Mouse (Mus musculus): Measurements from ENCODE around the gene Nudcd3. TPM values are rescaled to one million over a fixed set of nuclear protein-coding genes. Genes with fewer than 3 reads are reported as not detected.
A peak's percentile ranks its signal among the peaks of the same experiment; 100 is the strongest.
"Not testable (repeated sequence)": the region's sequence is repeated elsewhere in the genome, so short reads cannot be mapped to it uniquely, and the experiment has no call there.

Nudcd3 gene
- total RNA-seq, 2 experiments from 2014 or later = 108 to 114 TPM

DNA sequence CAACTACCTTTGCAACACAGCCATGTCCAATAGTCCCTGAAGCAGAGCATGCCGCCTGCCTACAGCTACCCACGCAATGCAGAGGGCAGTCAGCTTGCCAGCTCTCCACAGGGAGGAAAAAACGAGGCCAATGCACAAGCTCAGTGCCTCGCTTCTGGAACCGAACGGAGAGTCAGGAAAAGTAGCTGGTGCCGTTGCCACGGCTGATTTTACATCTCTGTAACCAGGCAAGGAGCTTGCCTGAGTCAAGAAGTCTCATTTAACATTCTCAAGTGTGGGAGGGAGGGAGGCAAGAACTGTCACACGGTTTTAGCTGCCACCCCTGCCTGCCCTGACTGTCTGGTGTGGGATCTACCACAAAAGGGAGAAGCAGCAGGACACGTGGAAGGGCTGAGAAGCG lies 79.6 kb downstream of the Nudcd3 start:
- peak; percentile 61 to 65 for DNase-seq

DNA sequence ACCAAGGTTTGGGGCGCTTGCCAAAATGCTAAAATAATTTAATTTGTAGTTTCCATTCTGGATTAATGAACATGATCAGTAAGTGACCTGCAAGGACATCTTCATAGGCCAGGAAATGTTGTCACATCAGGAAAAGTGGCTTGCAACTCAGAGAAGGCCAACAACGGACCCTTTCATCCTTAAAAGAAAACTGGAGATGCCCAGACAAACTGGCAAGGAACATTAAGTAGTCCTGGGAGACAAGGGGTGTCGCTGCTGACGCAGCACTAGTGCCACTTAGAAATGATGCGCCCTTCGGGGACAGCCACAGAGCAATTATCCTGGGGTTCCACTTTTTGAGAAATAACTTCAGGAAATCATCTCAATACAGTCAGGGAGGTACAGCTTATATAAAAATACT lies 80.2 kb downstream of the Nudcd3 start:
- no peak for DNase-seq

DNA sequence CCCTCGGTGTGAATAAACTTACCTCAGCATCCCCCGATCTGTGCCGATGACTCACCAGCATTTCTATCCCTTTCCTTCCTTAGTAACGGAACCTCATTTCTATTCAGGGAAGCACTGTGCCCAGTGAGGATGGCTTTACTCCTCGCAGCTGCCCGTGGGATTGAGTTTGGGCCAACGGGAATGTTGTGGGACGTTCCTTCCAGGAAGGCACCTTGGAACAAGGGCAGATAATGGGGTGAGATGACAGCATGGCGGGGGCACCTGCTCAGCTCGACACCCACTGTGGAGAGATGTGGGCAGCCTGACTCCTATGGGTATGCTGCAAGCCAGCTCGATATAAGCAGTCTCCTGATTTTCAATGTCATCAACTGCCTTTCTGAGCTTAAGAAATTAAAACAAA lies 80.9 kb downstream of the Nudcd3 start:
- peak in 1 of 2 experiments; percentile 32 for DNase-seq

DNA sequence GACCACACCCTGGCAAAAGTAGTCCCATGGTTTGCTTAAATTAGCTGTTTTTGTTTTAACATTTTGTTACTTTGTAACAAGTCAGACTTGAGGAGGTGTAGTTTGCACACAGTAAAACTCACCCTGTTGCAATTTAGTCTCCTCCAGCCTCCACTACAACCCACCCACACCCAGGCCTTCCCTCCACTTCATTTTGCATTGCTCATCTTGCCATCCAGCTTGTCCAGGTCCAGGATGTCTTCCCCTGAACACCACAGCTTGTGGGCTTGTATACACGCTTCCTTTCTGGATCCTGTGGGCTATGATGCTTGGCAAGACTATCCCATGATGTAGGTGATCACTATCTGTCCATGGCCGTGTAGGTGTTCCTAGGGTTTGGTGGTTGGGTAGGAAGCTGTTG lies 82.3 kb downstream of the Nudcd3 start:
- DNase-seq = no peak

DNA sequence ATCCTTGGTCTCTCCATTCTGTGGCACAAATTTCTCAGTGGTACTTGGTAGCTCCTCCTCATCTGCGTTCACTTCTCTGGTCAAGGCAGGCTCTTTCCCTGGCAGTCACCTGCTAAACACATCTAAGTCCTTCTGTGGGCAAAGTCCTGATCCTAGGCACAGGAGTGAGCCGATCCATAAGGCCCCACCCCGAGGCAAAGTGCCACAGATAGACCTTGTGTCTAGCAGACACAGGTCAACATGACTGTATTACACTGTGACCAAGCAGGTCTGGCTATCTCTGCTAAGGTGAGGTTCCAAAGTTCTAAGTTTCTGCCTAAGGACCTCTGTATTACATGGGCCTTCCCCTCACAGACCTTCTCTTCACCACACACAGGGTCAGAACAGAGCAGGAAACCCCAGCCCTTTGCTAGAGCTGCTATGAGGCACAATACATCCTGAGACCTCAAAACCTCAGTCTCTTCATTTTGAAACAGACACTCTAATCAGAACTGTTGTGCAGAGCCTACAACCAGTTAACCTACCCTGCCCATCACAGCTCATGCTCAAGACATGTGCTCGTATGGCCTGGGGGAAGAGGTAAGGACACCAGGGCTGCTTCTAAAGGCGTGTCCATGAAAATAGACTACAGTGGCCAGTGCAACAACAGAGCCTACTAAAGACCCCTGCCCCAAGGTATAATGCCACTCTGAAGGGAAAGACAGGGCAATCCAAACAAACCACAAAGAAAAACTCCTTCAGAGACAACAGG lies 88.3 kb downstream of the Nudcd3 start:
- DNase-seq = no peak

DNA sequence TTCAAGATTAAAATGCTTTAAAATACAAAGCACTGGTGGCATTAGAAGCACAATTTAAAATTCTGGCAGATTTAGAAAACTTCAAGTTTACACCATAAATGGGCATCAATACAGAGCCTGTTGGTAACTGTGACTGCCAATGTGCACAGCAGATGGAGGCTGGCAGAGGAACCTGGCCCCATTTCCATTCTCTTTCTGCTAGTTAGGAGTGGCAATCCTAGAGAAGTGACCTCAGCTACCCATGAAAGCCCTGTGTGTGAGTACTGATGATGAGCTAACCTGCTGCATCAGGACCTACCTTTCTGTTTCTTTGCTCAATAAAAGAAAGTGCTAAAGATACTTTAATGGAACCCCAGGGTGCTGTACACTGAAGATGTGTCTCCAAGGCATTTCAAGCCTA lies 90.2 kb downstream of the Nudcd3 start:
- DNase-seq = peak; percentile 70 to 74

DNA sequence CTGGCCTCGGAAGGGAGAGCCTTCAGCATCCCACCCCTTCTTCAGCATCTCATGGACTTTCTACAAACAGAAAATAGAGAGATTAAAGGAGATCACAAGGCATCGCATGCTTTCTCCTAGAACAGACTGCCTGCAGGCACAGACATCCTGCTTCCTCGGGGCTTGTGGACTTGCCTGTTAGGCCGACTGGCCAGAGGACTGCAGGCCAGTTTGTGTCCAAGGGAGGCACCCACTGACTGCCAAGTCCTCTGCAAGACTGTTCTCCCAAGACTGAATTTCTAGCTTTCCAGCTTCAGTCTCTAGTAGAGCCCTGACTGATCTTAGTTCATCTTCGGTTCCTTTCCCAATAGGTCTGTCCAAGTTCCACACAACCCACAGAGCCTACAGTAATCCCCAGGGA lies 91.9 kb downstream of the Nudcd3 start:
- no peak for DNase-seq

DNA sequence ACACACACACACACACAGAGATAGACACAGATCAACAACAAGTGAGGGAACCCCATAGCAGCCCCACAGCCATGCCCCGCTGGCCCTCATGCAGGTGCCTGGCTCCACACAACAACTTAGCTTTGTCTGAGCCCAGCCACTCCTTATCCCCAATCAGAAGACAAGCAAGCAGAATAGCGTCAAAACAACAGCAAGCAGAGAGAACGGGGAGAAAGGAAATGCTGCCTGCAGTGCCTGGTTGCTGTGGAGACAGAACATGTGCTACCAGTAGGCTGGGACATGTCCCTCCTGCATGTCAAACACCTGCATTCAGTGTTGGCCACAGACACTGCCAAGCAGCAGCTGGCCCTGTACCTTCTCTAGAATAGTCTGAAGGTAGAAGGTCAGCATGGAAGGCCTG lies 92.5 kb downstream of the Nudcd3 start:
- no peak for DNase-seq

DNA sequence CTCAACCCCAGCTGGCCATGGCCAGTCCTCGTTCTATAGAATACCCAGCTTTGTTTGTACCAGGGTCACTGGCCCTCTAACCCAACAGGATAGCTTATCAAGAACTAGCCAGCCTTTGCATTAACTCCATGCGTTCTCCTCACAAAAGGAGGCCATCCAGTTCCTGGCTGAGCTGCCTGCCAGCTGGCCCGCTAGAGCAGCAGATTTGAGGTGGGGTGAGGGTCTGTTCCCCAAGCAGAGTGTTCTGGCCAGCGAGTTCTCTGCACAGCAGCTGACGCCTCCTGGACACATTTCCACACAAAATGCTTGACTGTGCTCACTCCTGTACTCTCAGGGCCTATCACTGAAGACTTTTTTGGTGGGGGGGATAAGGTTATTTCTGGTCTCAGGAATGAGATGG lies 95.5 kb downstream of the Nudcd3 start:
- DNase-seq = peak; percentile 72 to 81

DNA sequence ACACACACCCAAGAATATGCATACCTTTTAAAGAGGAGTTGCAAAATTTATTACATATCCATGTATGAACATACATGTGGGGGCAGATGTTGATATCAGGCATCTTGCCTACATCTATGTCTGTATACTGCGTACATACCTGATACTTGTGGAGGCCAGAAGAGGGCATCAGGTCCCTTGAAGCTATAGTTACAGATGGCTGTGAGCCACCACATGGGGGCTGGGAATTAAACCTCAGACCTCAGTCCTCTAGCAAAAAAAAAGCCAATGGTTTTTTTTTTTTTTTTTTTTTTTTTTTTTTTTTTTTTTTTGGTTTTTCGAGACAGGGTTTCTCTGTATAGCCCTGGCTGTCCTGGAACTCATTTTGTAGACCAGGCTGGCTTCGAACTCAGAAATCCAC lies 103.6 kb downstream of the Nudcd3 start:
- DNase-seq = not testable (repeated sequence)

DNA sequence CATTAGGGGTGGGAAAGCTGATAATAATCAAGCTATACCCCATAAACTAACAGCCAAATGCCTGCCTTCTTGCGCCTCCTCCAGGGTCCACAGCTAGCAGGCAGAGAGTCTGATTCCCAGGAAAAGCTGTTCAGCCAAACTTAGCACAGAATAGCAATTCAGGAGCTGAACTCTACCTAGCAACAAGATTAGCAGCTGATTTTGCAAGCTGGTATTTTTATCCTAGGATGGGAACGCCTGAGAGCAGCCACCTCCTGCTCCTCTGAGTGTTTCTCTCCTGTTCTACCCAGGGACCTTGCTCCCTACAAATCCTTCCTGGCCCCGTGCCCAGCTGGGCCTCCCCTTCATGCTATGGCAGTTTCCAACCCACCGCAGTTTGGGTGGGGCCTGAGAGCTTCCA lies 113.2 kb downstream of the Nudcd3 start:
- DNase-seq = peak in 1 of 2 experiments; percentile 53

DNA sequence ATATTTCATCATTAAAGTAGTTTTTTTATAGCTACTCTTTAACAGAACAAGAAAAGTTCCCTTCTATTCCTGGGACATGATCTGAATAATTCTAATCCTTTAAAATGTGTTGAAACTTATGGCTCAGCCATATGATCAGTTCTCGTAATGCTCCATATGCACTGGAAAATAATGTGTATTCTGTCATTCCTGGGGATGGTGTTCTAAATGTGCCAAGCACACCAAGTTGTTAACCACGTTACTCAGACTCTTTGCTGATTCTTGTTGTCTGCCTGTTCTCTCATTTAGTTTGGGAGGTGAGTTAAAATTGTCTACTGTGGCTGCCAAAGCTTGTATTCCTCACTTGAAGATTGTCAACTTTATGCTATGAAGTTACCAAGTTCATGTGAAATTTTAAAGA lies 121.5 kb downstream of the Nudcd3 start:
- DNase-seq = no peak

DNA sequence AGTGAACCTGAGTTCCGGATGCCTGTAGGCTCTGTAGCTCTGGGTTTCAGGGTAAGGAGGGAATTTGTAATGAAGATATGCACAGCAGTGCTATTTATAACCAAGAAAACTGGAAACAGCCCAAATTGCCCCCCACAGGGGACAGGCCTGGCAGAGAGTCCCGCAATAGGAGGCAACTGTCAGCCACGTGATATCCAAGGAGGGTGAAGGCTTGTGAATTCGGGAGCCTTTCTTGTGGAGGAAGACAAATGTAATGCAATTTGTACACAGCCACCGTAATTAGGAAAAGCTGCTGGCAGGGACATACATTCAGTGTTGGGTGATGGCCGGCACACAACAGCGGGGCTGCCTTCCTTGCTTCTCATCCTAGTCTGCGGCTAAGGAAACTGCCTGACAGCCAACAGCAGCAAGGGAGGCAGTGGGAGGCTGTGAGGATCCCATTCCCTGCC lies 124.6 kb downstream of the Nudcd3 start:
- DNase-seq = no peak

DNA sequence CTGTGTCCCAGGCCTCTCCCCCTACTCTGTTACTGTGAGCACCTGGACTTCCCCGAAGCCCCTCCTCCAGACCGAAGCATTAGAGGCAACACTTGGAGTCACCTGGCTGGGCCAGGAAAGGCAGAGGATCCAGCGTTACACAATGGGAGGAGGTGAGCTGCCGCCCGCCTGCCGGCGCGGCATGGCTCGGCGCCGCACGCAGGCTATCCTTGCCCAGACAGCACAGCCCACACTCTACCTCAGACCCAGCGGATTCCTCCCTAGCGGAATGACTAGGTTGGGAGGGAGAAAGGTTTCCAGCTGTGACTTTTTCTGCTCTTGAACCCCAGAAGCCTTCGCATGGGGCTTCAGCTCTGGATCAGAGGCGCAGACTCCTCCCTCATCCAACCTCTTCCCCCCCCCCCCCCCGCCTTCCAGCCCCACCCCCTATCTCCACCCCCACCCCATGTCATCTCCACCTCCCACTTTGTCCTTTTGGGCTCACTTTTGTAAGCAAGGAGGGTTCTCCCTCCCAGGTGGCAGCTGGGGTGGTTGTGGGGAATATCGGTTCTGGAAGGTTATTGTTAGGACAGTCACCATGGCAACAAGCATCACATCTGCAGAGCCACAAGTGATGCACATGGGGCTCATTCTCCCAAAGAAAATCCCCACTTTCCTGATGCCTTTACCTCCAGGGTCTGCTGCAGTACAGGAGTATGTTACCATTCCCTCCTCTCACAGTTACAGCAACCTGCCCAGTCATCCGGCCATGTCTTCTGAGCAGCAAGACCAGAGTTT lies 131.8 kb downstream of the Nudcd3 start:
- DNase-seq = no peak

DNA sequence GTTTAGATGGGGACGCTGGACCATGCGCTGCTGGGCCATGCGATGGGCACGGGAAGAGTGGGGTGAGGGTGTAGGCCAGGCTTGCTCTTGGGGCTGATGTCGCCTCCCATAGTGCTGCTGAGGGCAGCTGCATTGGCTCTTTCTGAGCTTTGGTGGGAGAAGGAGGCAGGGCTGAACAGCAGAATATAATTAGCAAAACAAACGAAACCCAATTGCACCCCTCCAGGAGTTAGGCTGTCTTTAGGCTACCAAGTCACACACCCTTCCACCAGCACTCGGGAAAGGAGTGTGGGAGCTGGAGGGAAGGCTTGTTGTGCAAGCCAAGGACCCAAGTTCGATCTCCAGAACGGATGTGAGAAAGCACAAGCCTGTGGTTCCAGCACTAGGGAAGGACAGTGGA lies 133.1 kb downstream of the Nudcd3 start:
- DNase-seq = no peak

DNA sequence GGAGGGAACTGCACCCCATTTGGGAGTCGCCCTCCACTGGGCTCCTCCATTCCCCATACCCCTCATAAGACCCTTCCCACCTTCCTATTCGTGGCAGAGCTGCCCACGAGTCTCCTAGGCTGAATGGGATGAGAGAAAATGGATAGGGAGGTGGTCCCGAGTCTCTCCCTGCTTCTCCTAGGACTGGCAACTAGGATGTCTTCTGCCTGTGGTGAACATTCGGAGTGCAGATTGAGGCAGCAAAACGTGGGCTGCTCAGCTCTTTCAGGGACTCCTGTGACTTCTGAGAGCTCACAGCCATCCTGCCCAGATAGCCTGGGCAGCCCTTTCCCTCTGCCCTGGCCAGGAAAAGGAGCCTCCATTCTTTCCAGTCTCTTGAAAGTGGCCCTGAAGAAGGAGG lies 134.0 kb downstream of the Nudcd3 start, which contains the start of gene Camk2b:
Gene Camk2b, minus strand, starts transcription at position 187 of the 400 bp plus-strand sequence.
- no peak for DNase-seq

DNA sequence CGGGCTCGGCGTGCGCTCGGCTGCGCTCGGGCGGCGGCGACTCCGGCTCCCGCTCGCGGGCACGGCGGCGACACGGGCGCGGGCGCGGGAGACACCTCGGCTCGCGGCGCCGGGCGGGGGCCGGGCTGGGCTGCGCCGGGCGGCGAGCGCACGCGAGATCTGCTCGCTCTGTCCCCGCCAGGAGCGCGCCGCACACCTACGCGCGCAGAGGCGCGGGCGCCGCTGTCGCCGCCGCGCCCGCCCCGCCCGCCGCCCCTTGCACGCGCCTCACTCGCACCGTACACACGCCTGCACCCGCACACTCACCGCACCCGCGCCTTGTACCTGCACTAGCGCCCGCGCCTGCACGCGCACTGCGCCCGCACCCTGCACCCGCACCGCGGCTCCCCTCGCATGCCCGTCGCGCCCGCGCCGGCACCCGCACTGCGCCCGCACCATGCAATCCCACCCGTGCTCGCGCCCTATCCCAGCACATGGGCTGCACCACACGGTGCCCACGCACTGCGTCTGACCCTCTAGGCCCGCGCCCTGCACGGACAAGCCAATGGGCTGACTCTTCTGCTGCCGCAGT lies 134.6 kb downstream of the Nudcd3 start:
- peak; percentile 72 for DNase-seq

DNA sequence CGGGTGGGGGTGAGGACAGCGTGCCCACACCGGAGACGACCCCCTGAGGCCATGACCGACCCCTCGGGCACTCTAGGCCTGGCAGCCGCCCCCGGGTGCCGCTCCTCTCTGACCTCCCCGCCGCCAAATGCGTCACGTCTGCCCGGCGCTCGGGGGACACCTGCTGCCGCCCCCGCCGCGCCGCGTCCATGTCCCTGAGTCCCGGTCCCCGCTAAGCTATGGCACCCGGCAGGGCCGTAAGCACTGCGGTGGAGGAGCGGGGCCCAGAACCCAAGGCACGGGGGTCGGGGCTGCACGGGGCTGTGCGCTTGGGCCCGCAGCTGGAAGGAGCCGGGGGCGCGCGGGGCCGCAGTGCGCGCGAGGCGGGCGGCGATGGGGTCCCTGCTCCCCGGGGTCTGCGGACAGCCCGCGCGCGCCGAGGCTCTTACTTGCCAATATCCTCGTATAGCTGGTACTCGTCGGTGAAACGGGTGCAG lies 135.1 kb downstream of the Nudcd3 start:
- peak; percentile 49 to 57 for DNase-seq

DNA sequence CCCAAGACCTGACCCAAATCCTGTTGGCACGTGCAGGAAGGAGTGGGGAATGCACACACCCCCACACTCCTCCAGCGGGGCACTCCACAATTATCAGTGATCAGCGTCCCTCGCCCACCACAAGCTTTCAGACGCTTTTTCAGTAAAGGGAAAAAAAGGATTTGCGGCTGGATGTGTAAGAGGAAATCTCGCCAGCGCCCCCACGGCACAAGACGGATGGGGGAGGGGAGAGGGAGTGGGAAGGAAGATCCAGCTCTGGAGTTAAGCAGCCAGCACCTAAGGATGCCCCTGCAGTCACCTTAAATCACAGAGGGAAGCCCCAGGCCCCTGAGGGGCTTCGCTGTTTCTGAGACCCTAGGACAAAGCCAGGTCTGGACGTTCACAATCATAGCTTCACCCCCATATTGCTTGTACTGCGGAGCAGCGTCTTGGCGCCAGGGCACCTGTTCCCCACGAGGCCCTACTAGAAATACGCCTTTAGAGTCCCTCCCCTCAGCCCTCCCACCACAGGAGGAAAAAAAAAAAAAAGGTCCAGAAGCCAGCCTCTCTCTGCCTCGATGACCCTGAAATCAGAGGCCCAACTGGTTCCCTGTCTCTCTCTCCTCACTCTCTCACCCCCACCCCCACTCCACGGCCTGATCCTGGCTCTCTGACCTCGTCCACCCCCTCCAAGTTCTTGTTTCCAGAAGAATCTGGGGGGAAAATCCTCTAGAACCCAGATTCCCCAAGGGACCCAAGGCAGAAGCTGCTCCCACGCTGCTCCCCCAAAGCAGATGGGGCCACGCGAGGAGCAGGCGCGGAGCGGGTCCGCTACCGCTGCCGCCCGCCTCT lies 135.8 kb downstream of the Nudcd3 start:
- DNase-seq = peak in 1 of 2 experiments; percentile 48

DNA sequence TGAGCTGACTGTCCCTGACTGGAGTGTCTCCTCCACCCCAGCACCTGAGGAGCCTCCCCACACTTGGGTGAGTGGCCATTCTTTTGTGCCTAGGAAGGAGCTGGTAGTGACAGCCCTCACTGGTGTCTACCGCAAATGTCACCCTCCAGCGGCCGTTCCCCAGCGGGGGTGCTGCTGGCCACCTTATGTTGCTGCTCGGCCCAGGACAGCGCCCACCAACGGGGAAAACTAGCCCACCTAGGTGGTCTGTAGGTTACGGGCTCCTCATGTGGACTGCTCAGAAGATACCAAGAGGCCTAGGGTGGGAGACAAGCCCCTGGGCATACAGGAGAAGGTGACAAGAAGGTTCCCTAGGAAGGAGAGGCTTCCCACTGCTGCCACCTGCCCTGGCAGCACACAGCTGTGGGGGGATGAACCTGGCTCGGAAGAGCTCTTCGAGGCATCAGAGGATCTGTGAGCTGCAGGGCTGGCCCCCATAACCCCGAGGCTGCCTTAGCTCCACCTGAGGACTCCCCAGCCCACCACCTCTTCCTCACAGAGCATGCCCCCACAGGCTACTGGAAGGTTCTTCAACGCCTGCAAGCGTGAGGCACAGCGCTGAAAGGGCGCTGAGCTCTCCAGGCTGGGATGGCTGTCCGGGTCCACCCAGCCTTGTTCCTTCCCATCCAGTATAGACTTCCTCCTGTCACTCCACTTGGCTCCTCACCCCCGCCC lies 136.6 kb downstream of the Nudcd3 start:
- no peak for DNase-seq

DNA sequence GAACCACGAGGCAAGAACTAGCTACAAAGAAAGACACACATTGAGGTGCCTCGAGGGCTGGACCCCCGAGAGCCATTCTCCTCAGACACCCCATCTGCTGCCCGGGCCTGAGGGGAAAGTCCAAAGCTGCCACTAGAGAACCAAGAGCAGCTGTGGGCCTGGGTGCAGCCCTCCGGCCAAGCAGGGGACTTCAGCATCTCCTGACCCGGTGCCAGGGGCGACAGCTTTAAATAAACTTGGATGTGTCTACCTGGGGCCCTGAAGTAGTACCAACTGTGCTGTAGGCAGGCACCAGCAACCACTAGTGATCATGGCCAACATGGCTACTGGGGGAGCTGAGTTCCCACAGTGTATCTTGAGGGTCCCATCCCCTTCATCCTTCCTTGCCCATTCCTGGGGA lies 137.2 kb downstream of the Nudcd3 start:
- no peak for DNase-seq

DNA sequence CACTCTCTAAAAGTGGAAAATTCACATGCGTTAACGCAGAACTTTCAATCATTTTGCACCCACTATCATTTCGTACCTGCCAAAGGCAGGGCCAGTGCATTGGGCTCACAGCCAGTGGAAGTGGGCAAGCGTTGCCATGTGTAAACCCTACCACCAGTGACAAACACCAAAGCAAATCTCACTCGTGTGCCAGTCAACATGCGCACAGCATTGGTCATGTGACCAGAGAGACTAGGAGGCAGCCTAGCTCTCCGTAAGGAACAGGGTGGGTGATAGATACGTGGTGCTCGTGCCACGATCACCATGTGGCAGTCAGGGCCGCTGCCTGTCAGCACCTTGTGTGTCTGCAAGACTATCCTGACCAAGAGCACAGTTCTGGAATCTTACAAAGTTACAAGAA lies 137.9 kb downstream of the Nudcd3 start:
- DNase-seq = no peak
